10 mouse cellular contexts compared by ENCODE assay signal in genomic region chr2:166806813-166807212, GRCm38 (mm10). TPM values are rescaled to one million over a fixed set of nuclear protein-coding genes. Genes with fewer than 3 reads are reported as not detected.
DNase-seq lines count a peak whose midpoint lies in the region; ATAC-seq and TF ChIP-seq lines count a peak whose summit lies in the region.
"Had no signal": no experiment of that assay in that cellular context is flagged by ENCODE, and none has a peak within 500 bp of the region (broad histone marks: within the 10 kb centered on the region; RNA-seq: fewer than 3 reads in every experiment).

No protein-coding gene starts in this region.

- H3K36me3 ChIP-seq in heart, embryonic 13.5 days, result 0 out of 2 replicates have a peak, but pooled peaks cover 5% of the 10 kb centered on the region
- H3K36me3 ChIP-seq in E14TG2a.4 (ENCODE audit: insufficient read depth, low read length), result peaks cover 8% of the 10 kb centered on the region
- no peaks in the 10 kb centered on the region for H3K36me3 ChIP-seq in forebrain, embryonic 14.5 days (ENCODE audit: control insufficient read depth, insufficient read depth, low read length)
- no peaks in the 10 kb centered on the region for H3K36me3 ChIP-seq in liver, embryonic 16.5 days (ENCODE audit: control insufficient read depth, insufficient read depth)

- ATAC-seq in heart, embryonic 13.5 days (ENCODE audit: extremely low read depth, insufficient number of reproducible peaks, low FRiP score, low TSS enrichment), result no peak
- ATAC-seq in forebrain, embryonic 14.5 days, result no peak
- no peak for ATAC-seq in liver, embryonic 16.5 days (ENCODE audit: low read depth)

- H3K9me3 ChIP-seq in heart, embryonic 13.5 days, result no peaks in the 10 kb centered on the region
- no peaks in the 10 kb centered on the region for H3K9me3 ChIP-seq in E14TG2a.4 (ENCODE audit: low read length)
- no peaks in the 10 kb centered on the region for H3K9me3 ChIP-seq in forebrain, embryonic 14.5 days (replicated peaks; ENCODE audit: control insufficient read depth, low read length)
- H3K9me3 ChIP-seq in liver, embryonic 16.5 days (replicated peaks; ENCODE audit: control insufficient read depth, low read length), result no peaks in the 10 kb centered on the region

- H3K4me2 ChIP-seq in heart, embryonic 13.5 days, result peak overlapping the region; percentile 79
- H3K4me2 ChIP-seq in forebrain, embryonic 14.5 days (ENCODE audit: low read length), result 0 out of 2 replicates have a peak overlapping the region, but pooled peaks have one; percentile 83
- H3K4me2 ChIP-seq in liver, embryonic 16.5 days (ENCODE audit: low read depth, low read length), result peak overlapping the region; percentile 94

- WGBS in heart, embryonic 13.5 days, result 69% methylated on average over 6 of the region's 6 CpGs
- WGBS in forebrain, embryonic 14.5 days, result 86% methylated on average over 6 of the region's 6 CpGs
- WGBS in liver, embryonic 16.5 days (ENCODE audit: insufficient replicate concordance), result 61% methylated on average over 6 of the region's 6 CpGs

- H3K27me3 ChIP-seq in heart, embryonic 13.5 days (replicated peaks), result no peaks in the 10 kb centered on the region
- H3K27me3 ChIP-seq in E14TG2a.4 (ENCODE audit: insufficient read depth, low read length), result no peaks in the 10 kb centered on the region
- no peaks in the 10 kb centered on the region for H3K27me3 ChIP-seq in forebrain, embryonic 14.5 days (replicated peaks; ENCODE audit: control insufficient read depth, insufficient read depth, low read length)
- no peaks in the 10 kb centered on the region; the same call in none of the 2 replicates for H3K27me3 ChIP-seq in liver, embryonic 16.5 days (ENCODE audit: control insufficient read depth, insufficient read depth, low read depth, low read length)

- TF ChIP-seq CTCF in E14TG2a.4 (conservative IDR thresholded peaks at IDR 0.05; ENCODE audit: low read length), result no peak

- peaks cover 27% of the 10 kb centered on the region for H3K4me1 ChIP-seq in heart, embryonic 13.5 days
- peaks cover 33% of the 10 kb centered on the region for H3K4me1 ChIP-seq in E14TG2a.4 (replicated peaks; ENCODE audit: low read depth, low read length)
- H3K4me1 ChIP-seq in forebrain, embryonic 14.5 days (ENCODE audit: control insufficient read depth, insufficient read depth, low read length), result peaks cover 4% of the 10 kb centered on the region; the same call in 1 of the 2 replicates
- peaks cover 27% of the 10 kb centered on the region for H3K4me1 ChIP-seq in liver, embryonic 16.5 days (ENCODE audit: control insufficient read depth, low read depth, low read length)

- H3K4me3 ChIP-seq in heart, embryonic 13.5 days, result peak overlapping the region; percentile 94
- peak overlapping the region; percentile 95; the same call in 1 of the 2 replicates for H3K4me3 ChIP-seq in E14TG2a.4 (replicated peaks; ENCODE audit: low read length)
- no peak overlapping the region for H3K4me3 ChIP-seq in forebrain, embryonic 14.5 days (ENCODE audit: low read depth, low read length)
- H3K4me3 ChIP-seq in liver, embryonic 16.5 days (ENCODE audit: low read depth, low read length), result peak overlapping the region; percentile 90

- no peak for DNase-seq in heart, postnatal 14 days
- DNase-seq in forebrain, embryonic 14.5 days (ENCODE audit: low spot score), result no peak
- DNase-seq in retina, embryonic 14.5 days (ENCODE audit: low spot score), result no peak
- no peak for DNase-seq in cerebellum, adult 18-20 months
- DNase-seq in frontal cortex, postnatal 25 days (ENCODE audit: low spot score in 2 of 2), result no peak
- DNase-seq: cerebellum, adult 11-12 months; kidney, postnatal 10 days had no signal

- H3K27ac ChIP-seq in heart, embryonic 13.5 days (replicated peaks), result no peak overlapping the region
- no peak overlapping the region for H3K27ac ChIP-seq in forebrain, embryonic 14.5 days (ENCODE audit: low read depth, low read length)
- peak overlapping the region; percentile 82 for H3K27ac ChIP-seq in liver, embryonic 16.5 days (ENCODE audit: low read length)

- intact Hi-C loops in heart, postnatal 14 days (cut with DNase I), result no loop called here

- peak overlapping the region; percentile 98 for H3K9ac ChIP-seq in heart, embryonic 13.5 days
- H3K9ac ChIP-seq in forebrain, embryonic 14.5 days (ENCODE audit: low read length), result no peak overlapping the region
- H3K9ac ChIP-seq in liver, embryonic 16.5 days (ENCODE audit: low read depth, low read length), result peak overlapping the region; percentile 91

RNA-seq across cellular contexts. Expression of gene Arfgef2, which starts 1.4 kb away (rescaled TPM):
- polyA plus RNA-seq in heart, embryonic 13.5 days (2015; fragmentation: Nextera tagmentation; extraction: Ambion mirVana), result 4.7 and 5.2 TPM in 2 replicates
- 10 to 100 TPM; 37.6 to 43.6 TPM for total RNA-seq in heart, postnatal 14 days (2021)
- polyA plus RNA-seq in forebrain, embryonic 14.5 days (2014; fragmentation: Nextera tagmentation; extraction: Ambion mirVana), result 2.6 and 3.4 TPM in 2 replicates
- polyA plus RNA-seq in liver, embryonic 16.5 days (2015; fragmentation: Nextera tagmentation; extraction: Ambion mirVana), result 4.1 and 4.2 TPM in 2 replicates

RNA-seq across cellular contexts. Expression of gene Trp53rkb, which starts 14.5 kb away (rescaled TPM):
- polyA plus RNA-seq in heart, embryonic 13.5 days (2015; fragmentation: Nextera tagmentation; extraction: Ambion mirVana), result 5.5 and 6.3 TPM in 2 replicates
- total RNA-seq in heart, postnatal 14 days (2021), result 1 to 10 TPM; 2.8 to 3.1 TPM
- polyA plus RNA-seq in forebrain, embryonic 14.5 days (2014; fragmentation: Nextera tagmentation; extraction: Ambion mirVana), result 9.1 and 9.4 TPM in 2 replicates
- polyA plus RNA-seq in liver, embryonic 16.5 days (2015; fragmentation: Nextera tagmentation; extraction: Ambion mirVana), result 1.8 and 2.5 TPM in 2 replicates
